Mouse (Mus musculus) brain, embryonic 14.5 days (tissue): ENCODE measurements around the gene C8g. TPM values are rescaled to one million over a fixed set of nuclear protein-coding genes. Genes with fewer than 3 reads are reported as not detected.

Experiments used
- DNase-seq: peaks from one replicate; pipeline ENCODE4 v3.0.0-alpha.2; 2011; ENCODE audit warnings: low read depth
- CTCF ChIP-seq: fragments of 200-500 bp; IDR thresholded peaks from 2 replicates; pipeline ENCODE4 v1.5.1; 2012; ENCODE audit warnings: inconsistent platforms, mild to moderate bottlenecking, moderate library complexity, borderline replicate concordance; ENCODE audit not compliant: insufficient read depth, insufficient read length; ENCODE audit errors: extremely low read depth
- POLR2A ChIP-seq: fragments of 200-500 bp; IDR thresholded peaks from 2 replicates; pipeline ENCODE4 v1.6.1; 2012; ENCODE audit warnings: mild to moderate bottlenecking, inconsistent platforms, borderline replicate concordance; ENCODE audit not compliant: poor library complexity, insufficient read depth, insufficient read length, severe bottlenecking; ENCODE audit errors: extremely low read depth
- polyA plus RNA-seq: library from polyadenylated mRNA; depleted of rRNA; stranded (reverse); fragments of >200 nt; gene quantifications from 2 replicates; pipeline ENCODE4 v1.2.3, GENCODE M21; 2012; rRNA removed

Gene C8g
- polyA plus RNA-seq = 1.9 and 3.6 TPM in 2 replicates

- TF ChIP-seq POLR2A (no peak), CTCF (no peak)
- DNase-seq = peak; percentile 13
Observed at GRCm38 (mm10) chr2:25501593-25502486, at the start of gene C8g. Gene C8g (minus strand): TSS chr2:25501719.

GRCm38 (mm10) chr2:25551186-25551585, 49.7 kb upstream of the C8g start:
- peak; percentile 23 for DNase-seq
- TF ChIP-seq POLR2A (no peak), CTCF (peak; percentile 62; the same call in 1 of the 2 replicates)

GRCm38 (mm10) chr2:25549021-25549991, 47.8 kb upstream of the C8g start:
- TF ChIP-seq CTCF = no peak
- no peak for TF ChIP-seq POLR2A

GRCm38 (mm10) chr2:25546811-25547491, 45.4 kb upstream of the C8g start, which contains the start of gene Traf2:
Gene Traf2 (minus strand): TSS chr2:25546940.
- peak; percentile 100 for DNase-seq
- no peak for TF ChIP-seq CTCF
- TF ChIP-seq POLR2A = peak; percentile 48; the same call in 1 of the 2 replicates

More at GRCm38 (mm10) chr2:25549021-25549991, 47.8 kb upstream of the C8g start:
- no peak for DNase-seq

- DNase-seq = no peak
- no peak for TF ChIP-seq POLR2A
- no peak for TF ChIP-seq CTCF
Observed at GRCm38 (mm10) chr2:25545996-25546810, 44.7 kb upstream of the C8g start.

- TF ChIP-seq POLR2A (no peak), CTCF (no peak)
- no peak for DNase-seq
Observed at GRCm38 (mm10) chr2:25541644-25542367, 40.3 kb upstream of the C8g start.

GRCm38 (mm10) chr2:25540541-25540948, 39.0 kb upstream of the C8g start:
- no peak for TF ChIP-seq POLR2A
- DNase-seq = no peak

- no peak for TF ChIP-seq CTCF
- no peak for TF ChIP-seq POLR2A
- no peak for DNase-seq
Observed at GRCm38 (mm10) chr2:25536531-25536930, 35.0 kb upstream of the C8g start.

GRCm38 (mm10) chr2:25534866-25535182, 33.3 kb upstream of the C8g start:
- TF ChIP-seq POLR2A (no peak), CTCF (no peak)

GRCm38 (mm10) chr2:25534178-25534865, 32.8 kb upstream of the C8g start:
- TF ChIP-seq CTCF (no peak), POLR2A (no peak)
- no peak for DNase-seq

More at GRCm38 (mm10) chr2:25534866-25535182, 33.3 kb upstream of the C8g start:
- no peak for DNase-seq
